Mouse (Mus musculus): ENCODE results near the gene Insl6.

The Insl6 gene

DNA sequence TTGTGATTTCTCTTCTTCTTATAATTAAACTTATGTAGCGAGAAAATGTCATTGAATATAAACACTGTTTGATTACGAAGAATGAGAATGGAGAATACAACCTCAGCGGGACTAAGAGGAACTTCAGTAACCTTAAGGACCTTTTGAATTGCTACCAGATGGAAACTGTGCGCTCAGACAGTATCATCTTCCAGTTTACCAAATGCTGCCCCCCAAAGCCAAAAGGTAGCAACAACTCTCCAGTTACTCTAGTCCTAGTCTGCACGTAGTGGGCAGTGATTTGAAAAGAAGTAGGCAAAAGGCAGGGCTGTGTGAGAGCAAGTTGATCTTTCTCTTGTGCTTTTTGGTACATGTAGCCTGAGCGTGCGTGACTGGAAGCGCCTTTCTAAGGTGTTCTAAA is 37.3 kb downstream of the Insl6 start:
- DNase-seq (ENCODE audit: extremely low spot score, low spot score), result no peak

DNA sequence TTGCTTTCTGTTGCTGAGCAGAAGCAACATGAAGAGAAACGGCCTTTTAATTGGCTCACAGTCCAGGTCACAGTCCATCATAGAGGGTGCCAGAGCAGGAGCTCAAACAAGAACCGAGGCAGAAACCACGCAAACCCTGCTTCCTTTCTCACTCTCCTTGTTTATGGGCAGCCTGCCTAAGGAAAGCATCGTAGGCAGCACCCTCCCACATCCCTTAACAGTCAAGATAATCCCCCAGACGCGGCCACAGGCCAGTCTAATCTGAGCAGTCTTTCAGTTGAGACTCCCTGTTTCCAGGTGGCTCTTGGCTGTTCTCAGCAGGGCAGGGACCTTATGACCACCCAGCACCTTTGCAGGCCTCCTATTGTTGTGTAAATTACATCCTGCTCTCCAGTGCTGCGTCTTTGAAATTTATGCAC is 39.7 kb downstream of the Insl6 start:
- DNase-seq (ENCODE audit: extremely low spot score, low spot score), result no peak

DNA sequence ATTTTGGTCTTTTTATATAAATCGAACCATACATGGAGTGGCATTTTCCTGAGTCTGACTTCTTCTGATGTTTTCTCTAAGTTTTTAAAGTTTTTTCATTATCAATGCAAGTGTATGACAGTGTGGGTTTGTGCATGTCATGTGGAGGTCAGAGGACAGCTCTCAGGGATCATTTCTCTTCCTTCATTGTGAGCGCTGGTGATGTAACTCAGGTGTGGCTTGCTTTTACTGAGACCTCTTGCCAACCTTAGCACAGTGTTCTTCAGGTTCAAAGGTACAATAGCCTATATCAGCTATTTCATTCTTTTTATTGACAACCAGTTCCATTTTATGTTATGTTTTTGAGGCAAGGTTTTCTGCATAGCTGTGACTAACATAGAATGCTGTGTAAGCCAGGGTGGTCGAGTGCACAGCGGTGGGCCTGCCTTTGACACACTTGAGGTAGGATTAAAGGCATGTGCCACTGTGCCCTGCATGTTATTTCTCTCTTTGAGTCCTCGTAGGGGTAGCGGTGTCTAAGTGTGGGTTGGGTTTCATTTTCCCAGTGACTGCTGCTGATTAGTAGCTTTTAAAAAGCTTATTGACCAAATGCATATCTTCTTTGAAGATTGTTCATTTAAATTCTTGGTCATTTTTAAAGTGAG is 46.1 kb downstream of the Insl6 start:
- DNase-seq (ENCODE audit: extremely low spot score, low spot score), result no peak

DNA sequence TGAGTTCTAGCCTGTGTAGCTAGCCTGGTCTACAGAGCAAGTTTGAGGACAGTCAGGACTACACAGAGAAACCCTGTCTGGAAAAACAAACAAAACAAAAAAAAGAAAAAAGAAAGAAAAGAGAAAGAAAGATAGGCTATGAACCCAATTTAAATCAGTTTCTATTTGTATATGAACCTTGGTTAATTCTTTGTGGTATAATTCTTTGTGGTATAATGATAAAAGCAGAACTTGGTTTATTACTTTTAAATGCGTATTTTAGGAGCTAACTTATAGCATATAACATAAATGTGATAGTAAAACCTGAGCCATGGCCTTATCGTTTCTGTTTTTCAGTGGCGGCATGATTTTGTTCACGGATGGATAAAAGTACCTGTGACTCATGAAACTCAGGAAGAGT is 48.7 kb downstream of the Insl6 start:
- no peak for DNase-seq (ENCODE audit: extremely low spot score, low spot score)

DNA sequence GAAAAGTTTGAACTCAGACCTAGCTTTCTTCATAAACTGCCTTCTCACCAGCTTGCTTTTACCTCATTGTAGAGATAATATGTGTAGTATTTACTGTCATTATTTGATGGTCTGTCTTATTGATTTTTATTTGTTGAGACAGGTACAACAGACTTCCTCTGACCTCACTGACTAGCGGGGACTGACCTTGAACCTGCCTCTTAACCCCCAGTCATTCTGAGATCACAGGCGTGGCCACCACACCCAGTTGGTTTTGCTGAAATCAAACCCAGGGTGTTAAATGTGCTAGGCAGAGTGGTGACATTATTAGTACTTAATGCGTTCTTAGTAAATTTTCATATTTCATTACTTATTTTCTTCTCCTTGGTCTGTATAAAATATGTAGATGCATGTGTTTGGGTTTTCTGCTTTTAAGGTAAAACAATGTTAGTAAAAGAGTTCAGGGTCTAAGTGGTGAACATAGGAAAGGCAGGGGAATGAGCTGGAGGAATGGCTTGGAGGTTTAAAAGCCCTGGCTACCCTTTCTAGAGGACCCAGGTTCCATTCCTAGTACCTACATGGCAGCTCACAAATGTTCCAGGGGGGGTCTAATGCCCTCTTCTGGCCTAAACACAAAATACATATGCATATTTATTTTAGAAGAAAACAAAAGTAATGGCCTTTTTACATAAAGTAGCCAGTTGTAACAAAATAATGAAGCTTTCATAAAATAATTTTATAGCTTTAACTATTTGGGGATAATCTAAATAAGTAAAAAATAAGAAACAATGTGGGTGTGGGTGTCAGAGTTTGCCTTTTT is 52.9 kb downstream of the Insl6 start:
- DNase-seq (ENCODE audit: extremely low spot score, low spot score), result no peak

Data from neural tube, embryonic 10.5 days (tissue).